Mouse (Mus musculus): ENCODE data around the gene Fem1a. TPM values are rescaled to one million over a fixed set of nuclear protein-coding genes. Genes with fewer than 3 reads are reported as not detected.

Fem1a gene
- total RNA-seq, 1 experiment from 2014 or later, result 17.1 TPM

- ATAC-seq (replicated peaks; ENCODE audit: low read depth, poor library complexity, severe bottlenecking), result no peak
Observed at GRCm38 (mm10) chr17:56298238-56298637, 41.6 kb downstream of the Fem1a start.

- ATAC-seq (replicated peaks; ENCODE audit: low read depth, poor library complexity, severe bottlenecking), result no peak
Observed at GRCm38 (mm10) chr17:56300186-56300585, 43.6 kb downstream of the Fem1a start, which contains the start of gene Arrdc5. Gene Arrdc5, minus strand, starts transcription at chr17:56300286.

GRCm38 (mm10) chr17:56302363-56302996, 45.9 kb downstream of the Fem1a start:
- ATAC-seq (replicated peaks; ENCODE audit: low read depth, poor library complexity, severe bottlenecking), result peak; percentile 3

GRCm38 (mm10) chr17:56303160-56303846, 46.7 kb downstream of the Fem1a start, which contains the start of gene Uhrf1:
Gene Uhrf1, plus strand, starts transcription at chr17:56303321.
- peak; percentile 82 for ATAC-seq (replicated peaks; ENCODE audit: low read depth, poor library complexity, severe bottlenecking)

GRCm38 (mm10) chr17:56303847-56304586, 47.4 kb downstream of the Fem1a start:
- ATAC-seq (replicated peaks; ENCODE audit: low read depth, poor library complexity, severe bottlenecking), result peak; percentile 86

- no peak for ATAC-seq (replicated peaks; ENCODE audit: low read depth, poor library complexity, severe bottlenecking)
Observed at GRCm38 (mm10) chr17:56304718-56305117, 48.1 kb downstream of the Fem1a start.

GRCm38 (mm10) chr17:56305156-56305555, 48.5 kb downstream of the Fem1a start:
- ATAC-seq (replicated peaks; ENCODE audit: low read depth, poor library complexity, severe bottlenecking), result no peak

- ATAC-seq (replicated peaks; ENCODE audit: low read depth, poor library complexity, severe bottlenecking), result no peak
Observed at GRCm38 (mm10) chr17:56305826-56306225, 49.2 kb downstream of the Fem1a start.

GRCm38 (mm10) chr17:56308088-56308487, 51.5 kb downstream of the Fem1a start:
- ATAC-seq (replicated peaks; ENCODE audit: low read depth, poor library complexity, severe bottlenecking), result no peak

- no peak for ATAC-seq (replicated peaks; ENCODE audit: low read depth, poor library complexity, severe bottlenecking)
Observed at GRCm38 (mm10) chr17:56309191-56309945, 52.8 kb downstream of the Fem1a start.

Other genes starting within 250 kb of the Fem1a start
- 27.9 and 30.1 TPM in 2 replicates for gene Sh3gl1, start 220.2 kb upstream of the Fem1a start, total RNA-seq (2017)
- gene Chaf1a, start 216.4 kb upstream of the Fem1a start, total RNA-seq (2017), result 33.6 and 35.6 TPM in 2 replicates
- 20.0 and 28.2 TPM in 2 replicates for gene Ubxn6, start 181.8 kb upstream of the Fem1a start, total RNA-seq (2017)
- 70.4 and 79.9 TPM in 2 replicates for gene Hdgfl2, start 177.2 kb upstream of the Fem1a start, total RNA-seq (2017)
- gene Plin4, start 147.0 kb upstream of the Fem1a start, total RNA-seq (2017), result not detected in 2 replicates
- not detected in 2 replicates for gene Plin5, start 139.2 kb upstream of the Fem1a start, total RNA-seq (2017)
- gene Lrg1, start 134.8 kb upstream of the Fem1a start, total RNA-seq (2017), result 0.14 TPM in 1 of 2 replicates, not detected in the other
- 2.8 TPM in 2 replicates for gene Sema6b, start 116.5 kb upstream of the Fem1a start, total RNA-seq (2017)
- gene Tnfaip8l1, start 94.3 kb upstream of the Fem1a start, total RNA-seq (2017), result 3.2 and 3.7 TPM in 2 replicates
- gene Mydgf, start 72.9 kb upstream of the Fem1a start, total RNA-seq (2017), result 28.4 and 33.3 TPM in 2 replicates
- 13.8 and 14.1 TPM in 2 replicates for gene Dpp9, start 37.9 kb upstream of the Fem1a start, total RNA-seq (2017)
- gene Ticam1, start 20.0 kb downstream of the Fem1a start, total RNA-seq (2017), result 4.1 and 4.6 TPM in 2 replicates
- gene Plin3, start 36.1 kb downstream of the Fem1a start, total RNA-seq (2017), result 8.7 and 11.6 TPM in 2 replicates
- not detected in 2 replicates for gene Arrdc5, start 43.5 kb downstream of the Fem1a start, total RNA-seq (2017)
- 142 and 165 TPM in 2 replicates for gene Uhrf1, start 46.5 kb downstream of the Fem1a start, total RNA-seq (2017)
- gene Kdm4b, start 69.3 kb downstream of the Fem1a start, total RNA-seq (2017), result 7.2 and 17.0 TPM in 2 replicates
- gene Ptprs, start 219.7 kb downstream of the Fem1a start, total RNA-seq (2017), result 65.2 and 105 TPM in 2 replicates